Mouse (Mus musculus) R1 (cell line): ENCODE measurements at regions not wholly inside any gene's neighbourhood (a gene's known extent, or its start where the extent isn't known, plus 50 kb on each side); places are given as distances from the start of the nearest gene placed in this dataset.
A peak's percentile ranks its signal among the peaks of the same experiment; 100 is the strongest.
"Not testable (repeated sequence)": the region's sequence is repeated elsewhere in the genome, so short reads cannot be mapped to it uniquely, and the experiment has no call there.

Experiments
- DNase-seq: peaks from one replicate; pipeline ENCODE4 v3.0.0-alpha.2; 2018; ENCODE audit warnings: low read depth, low spot score

GRCm38 (mm10) chr17:61337094-61337493, 1544.0 kb downstream of the Efna5 start:
- no peak for DNase-seq

- DNase-seq = no peak
Measured at GRCm38 (mm10) chr17:61325401-61325800, 1555.7 kb downstream of the Efna5 start.

GRCm38 (mm10) chr17:61320865-61321264, 1560.3 kb downstream of the Efna5 start:
- DNase-seq = peak; percentile 23

GRCm38 (mm10) chr17:61313424-61313823, 1567.7 kb downstream of the Efna5 start:
- DNase-seq = no peak

- DNase-seq = no peak
Measured at GRCm38 (mm10) chr17:61311189-61311588, 1569.9 kb downstream of the Efna5 start.

- DNase-seq = no peak
Measured at GRCm38 (mm10) chr17:61303611-61304010, 1577.5 kb downstream of the Efna5 start.

- DNase-seq = no peak
Measured at GRCm38 (mm10) chr17:61301984-61302383, 1579.1 kb downstream of the Efna5 start.

GRCm38 (mm10) chr17:61301171-61301570, 1579.9 kb downstream of the Efna5 start:
- DNase-seq = no peak

GRCm38 (mm10) chr17:61291129-61291528, 1590.0 kb downstream of the Efna5 start:
- DNase-seq = no peak

GRCm38 (mm10) chr17:61288590-61288989, 1592.5 kb downstream of the Efna5 start:
- no peak for DNase-seq

- DNase-seq = no peak
Measured at GRCm38 (mm10) chr17:61273631-61274030, 1607.5 kb downstream of the Efna5 start.

- DNase-seq = not testable (repeated sequence)
Measured at GRCm38 (mm10) chr17:61256526-61256925, 1624.6 kb downstream of the Efna5 start.

- DNase-seq = no peak
Measured at GRCm38 (mm10) chr17:61248411-61248810, 1632.7 kb downstream of the Efna5 start.

GRCm38 (mm10) chr17:61217198-61217722, 1663.9 kb downstream of the Efna5 start:
- no peak for DNase-seq

- DNase-seq = no peak
Measured at GRCm38 (mm10) chr17:61204316-61204715, 1676.8 kb downstream of the Efna5 start.

GRCm38 (mm10) chr17:61187880-61188279, 1693.2 kb downstream of the Efna5 start:
- not testable (repeated sequence) for DNase-seq

GRCm38 (mm10) chr17:61176586-61176985, 1704.5 kb downstream of the Efna5 start:
- DNase-seq = no peak

GRCm38 (mm10) chr17:61159437-61159836, 1721.7 kb downstream of the Efna5 start:
- DNase-seq = no peak

- no peak for DNase-seq
Measured at GRCm38 (mm10) chr17:61137006-61137405, 1744.1 kb downstream of the Efna5 start.

GRCm38 (mm10) chr17:61127767-61128166, 1753.3 kb downstream of the Efna5 start:
- DNase-seq = no peak

- DNase-seq = no peak
Measured at GRCm38 (mm10) chr17:61106302-61106701, 1774.8 kb downstream of the Efna5 start.

GRCm38 (mm10) chr17:61060450-61060849, 1820.7 kb downstream of the Efna5 start:
- DNase-seq = no peak

- no peak for DNase-seq
Measured at GRCm38 (mm10) chr17:61058471-61058870, 1822.6 kb downstream of the Efna5 start.
